Comparison of ENCODE assay signal across 10 mouse cellular contexts in genomic region chr17:21231654-21232053, GRCm38 (mm10). TPM values are rescaled to one million over a fixed set of nuclear protein-coding genes. Genes with fewer than 3 reads are reported as not detected.
DNase-seq lines count a peak whose midpoint lies in the region; ATAC-seq lines count a peak whose summit lies in the region.
"Had no signal": no experiment of that assay in that cellular context is flagged by ENCODE, and none has a peak within 500 bp of the region (broad histone marks: within the 10 kb centered on the region; RNA-seq: fewer than 3 reads in every experiment).

No protein-coding gene starts in this region.

- H3K27me3 ChIP-seq in hindbrain, embryonic 14.5 days (ENCODE audit: control insufficient read depth, insufficient read depth, low read length) = no peaks in the 10 kb centered on the region
- H3K27me3 ChIP-seq in hindbrain, embryonic 16.5 days (replicated peaks; ENCODE audit: control insufficient read depth, insufficient read depth, low read length) = no peaks in the 10 kb centered on the region
- no peaks in the 10 kb centered on the region for H3K27me3 ChIP-seq in limb, embryonic 10.5 days (ENCODE audit: low read depth, poor library complexity, severe bottlenecking)
- H3K27me3 ChIP-seq: neural tube, embryonic 12.5 days had no signal

- no peak overlapping the region for H3K4me3 ChIP-seq in hindbrain, embryonic 14.5 days (replicated peaks; ENCODE audit: low read length)
- no peak overlapping the region for H3K4me3 ChIP-seq in hindbrain, embryonic 16.5 days (ENCODE audit: low read length)
- H3K4me3 ChIP-seq in limb, embryonic 10.5 days = no peak overlapping the region
- H3K4me3 ChIP-seq: erythroblast, embryonic 14.5 days; neural tube, embryonic 12.5 days had no signal

- no peak overlapping the region for H3K9ac ChIP-seq in hindbrain, embryonic 14.5 days
- H3K9ac ChIP-seq in hindbrain, embryonic 16.5 days (ENCODE audit: low read depth, low read length) = no peak overlapping the region
- H3K9ac ChIP-seq: neural tube, embryonic 12.5 days had no signal

- H3K4me2 ChIP-seq in hindbrain, embryonic 14.5 days (replicated peaks) = no peak overlapping the region
- no peak overlapping the region for H3K4me2 ChIP-seq in hindbrain, embryonic 16.5 days (ENCODE audit: low read length)
- H3K4me2 ChIP-seq: neural tube, embryonic 12.5 days had no signal

- 26% methylated on average over 9 of the region's 9 CpGs for WGBS in hindbrain, embryonic 14.5 days
- 23% methylated on average over 9 of the region's 9 CpGs for WGBS in hindbrain, embryonic 16.5 days
- 30% methylated on average over 9 of the region's 9 CpGs for WGBS in limb, embryonic 10.5 days

- no peak overlapping the region for H3K27ac ChIP-seq in hindbrain, embryonic 14.5 days
- no peak overlapping the region for H3K27ac ChIP-seq in hindbrain, embryonic 16.5 days (ENCODE audit: low read depth, low read length)
- H3K27ac ChIP-seq in limb, embryonic 10.5 days = no peak overlapping the region
- H3K27ac ChIP-seq: neural tube, embryonic 12.5 days had no signal

- no peak for ATAC-seq in hindbrain, embryonic 14.5 days (ENCODE audit: low FRiP score)
- ATAC-seq in hindbrain, embryonic 16.5 days = no peak

- H3K36me3 ChIP-seq in hindbrain, embryonic 14.5 days (replicated peaks; ENCODE audit: control insufficient read depth, insufficient read depth) = no peaks in the 10 kb centered on the region
- H3K36me3 ChIP-seq in hindbrain, embryonic 16.5 days (ENCODE audit: control insufficient read depth, insufficient read depth, low read length) = no peaks in the 10 kb centered on the region
- no peaks in the 10 kb centered on the region for H3K36me3 ChIP-seq in limb, embryonic 10.5 days
- H3K36me3 ChIP-seq: neural tube, embryonic 12.5 days had no signal

- no peaks in the 10 kb centered on the region for H3K4me1 ChIP-seq in hindbrain, embryonic 14.5 days (replicated peaks; ENCODE audit: control insufficient read depth, insufficient read depth, low read length)
- no peaks in the 10 kb centered on the region for H3K4me1 ChIP-seq in hindbrain, embryonic 16.5 days (ENCODE audit: control insufficient read depth, insufficient read depth, low read depth, low read length)
- H3K4me1 ChIP-seq in limb, embryonic 10.5 days = no peaks in the 10 kb centered on the region
- H3K4me1 ChIP-seq: neural tube, embryonic 12.5 days had no signal

- peak; percentile 61 for DNase-seq in hindbrain, embryonic 14.5 days (ENCODE audit: low spot score)
- peak; percentile 34 for DNase-seq in MEL-GATA-1-ER (ENCODE audit: extremely low read depth, low read depth)
- DNase-seq in cerebellum, postnatal 25 days = peak; percentile 9 to 36
- peak; percentile 84 for DNase-seq in induced T-regulatory cell, adult 2 months (ENCODE audit: low read depth)
- DNase-seq in limb, embryonic 10.5 days (ENCODE audit: low spot score) = peak; percentile 61
- peak; percentile 14 for DNase-seq in ovary, postnatal 36 days (ENCODE audit: low spot score)
- DNase-seq in yolk sac, embryonic 10.5 days (ENCODE audit: low spot score) = peak; percentile 10

- H3K9me3 ChIP-seq in hindbrain, embryonic 14.5 days (ENCODE audit: control insufficient read depth, low read length) = no peaks in the 10 kb centered on the region
- H3K9me3 ChIP-seq in hindbrain, embryonic 16.5 days (ENCODE audit: control insufficient read depth, low read length) = peaks cover 3% of the 10 kb centered on the region; the same call in 1 of the 2 replicates
- no peaks in the 10 kb centered on the region for H3K9me3 ChIP-seq in limb, embryonic 10.5 days (replicated peaks)
- H3K9me3 ChIP-seq: neural tube, embryonic 12.5 days had no signal

RNA-seq across cellular contexts. Expression of gene Vmn1r234, which starts 5.8 kb away (rescaled TPM):
- polyA plus RNA-seq in hindbrain, embryonic 14.5 days (2014; fragmentation: Nextera tagmentation; extraction: Ambion mirVana) = not detected in 2 replicates
- polyA plus RNA-seq in hindbrain, embryonic 16.5 days (2015; fragmentation: Nextera tagmentation; extraction: Ambion mirVana) = not detected in 2 replicates
- not detected in 2 replicates for polyA plus RNA-seq in limb, embryonic 10.5 days (2016; fragmentation: Nextera tagmentation; extraction: Ambion mirVana)
- polyA plus RNA-seq: neural tube, embryonic 12.5 days had no signal

RNA-seq across cellular contexts. Expression of gene Vmn1r235, which starts 24.6 kb away (rescaled TPM):
- not detected in 2 replicates for polyA plus RNA-seq in hindbrain, embryonic 14.5 days (2014; fragmentation: Nextera tagmentation; extraction: Ambion mirVana)
- not detected in 2 replicates for polyA plus RNA-seq in hindbrain, embryonic 16.5 days (2015; fragmentation: Nextera tagmentation; extraction: Ambion mirVana)
- not detected in 2 replicates for polyA plus RNA-seq in limb, embryonic 10.5 days (2016; fragmentation: Nextera tagmentation; extraction: Ambion mirVana)
- polyA plus RNA-seq: erythroblast, embryonic 14.5 days; neural tube, embryonic 12.5 days had no signal

RNA-seq across cellular contexts. Expression of gene Vmn1r236, which starts 51.1 kb away (rescaled TPM):
- not detected in 2 replicates for polyA plus RNA-seq in hindbrain, embryonic 14.5 days (2014; fragmentation: Nextera tagmentation; extraction: Ambion mirVana)
- polyA plus RNA-seq in hindbrain, embryonic 16.5 days (2015; fragmentation: Nextera tagmentation; extraction: Ambion mirVana) = not detected in 2 replicates
- polyA plus RNA-seq in limb, embryonic 10.5 days (2016; fragmentation: Nextera tagmentation; extraction: Ambion mirVana) = not detected in 2 replicates
- polyA plus RNA-seq: erythroblast, embryonic 14.5 days; neural tube, embryonic 12.5 days had no signal

Comparison
In these comparisons a context has a peak if more than half of its experiments do, and no peak if none do; other contexts are left out.
1. DNase-seq: peak in every context shown above with its lines; median percentile 84 in induced T-regulatory cell, adult 2 months; 61 in hindbrain, embryonic 14.5 days; 61 in limb, embryonic 10.5 days; 34 in MEL-GATA-1-ER; 22 in cerebellum, postnatal 25 days; 14 in ovary, postnatal 36 days; 10 in yolk sac, embryonic 10.5 days.